In the genomic region with DNA sequence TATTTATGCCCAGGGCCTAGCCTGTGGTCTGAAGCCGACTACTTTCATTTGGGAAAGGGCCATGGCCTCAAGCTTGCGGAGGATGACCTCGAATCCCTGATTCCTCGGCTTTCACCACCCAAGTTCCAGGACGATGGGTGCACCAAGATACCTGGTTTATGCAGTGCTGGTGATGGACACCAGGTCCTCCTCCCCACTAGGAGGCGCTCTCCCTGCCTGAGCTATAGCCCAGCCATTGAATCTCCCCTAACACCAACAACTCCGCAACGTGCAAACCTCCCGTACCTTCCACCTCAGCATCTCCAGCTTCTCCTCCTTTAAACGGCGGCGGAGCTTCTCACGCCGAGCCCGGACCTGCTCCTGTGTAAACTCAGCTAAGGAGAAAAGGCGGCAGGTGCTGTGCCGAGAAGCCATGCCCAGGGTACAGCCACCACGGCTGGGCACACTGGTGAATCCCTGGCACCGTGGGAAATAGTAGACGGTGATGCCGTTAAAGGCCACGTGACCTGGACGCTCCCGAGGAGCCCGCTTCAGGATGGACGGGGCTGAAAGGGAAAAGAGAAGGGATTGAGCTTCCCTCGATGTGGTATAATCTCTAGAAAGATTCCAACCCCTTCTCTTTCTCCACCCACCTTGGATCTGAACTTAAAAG, we compare ENCODE assay signal across 9 mouse cellular contexts. TPM values are rescaled to one million over a fixed set of nuclear protein-coding genes. Genes with fewer than 3 reads are reported as not detected.
DNase-seq lines count a peak whose midpoint lies in the region; ATAC-seq and TF ChIP-seq lines count a peak whose summit lies in the region.
"Had no signal": no experiment of that assay in that cellular context is flagged by ENCODE, and none has a peak within 500 bp of the region (broad histone marks: within the 10 kb centered on the region; RNA-seq: fewer than 3 reads in every experiment).

No protein-coding gene starts in this region.

- peaks cover 67% of the 10 kb centered on the region for H3K36me3 ChIP-seq in G1E (replicated peaks)
- H3K36me3 ChIP-seq in small intestine, adult 2 months (ENCODE audit: control insufficient read depth, insufficient read depth, low read length): peaks cover 29% of the 10 kb centered on the region
- H3K36me3 ChIP-seq in intestine, embryonic 15.5 days: peaks cover 22% of the 10 kb centered on the region

- H3K4me3 ChIP-seq in G1E (ENCODE audit: low read depth, low read length): no peak overlapping the region
- H3K4me3 ChIP-seq in small intestine, adult 2 months (ENCODE audit: low read depth, low read length): no peak overlapping the region
- no peak overlapping the region for H3K4me3 ChIP-seq in intestine, embryonic 15.5 days (replicated peaks)
- H3K4me3 ChIP-seq: stomach, embryonic 15.5 days had no signal

- H3K27ac ChIP-seq in small intestine, adult 2 months (ENCODE audit: insufficient read depth, low read depth, low read length): no peak overlapping the region
- no peak overlapping the region for H3K27ac ChIP-seq in intestine, embryonic 15.5 days
- H3K27ac ChIP-seq: stomach, embryonic 15.5 days had no signal

- H3K4me2 ChIP-seq in intestine, embryonic 15.5 days (replicated peaks): no peak overlapping the region
- H3K4me2 ChIP-seq: heart, embryonic 11.5 days; stomach, embryonic 15.5 days had no signal

- peaks cover 40% of the 10 kb centered on the region for H3K4me1 ChIP-seq in G1E (ENCODE audit: insufficient read depth, low read depth, low read length)
- H3K4me1 ChIP-seq in small intestine, adult 2 months (ENCODE audit: control insufficient read depth, insufficient read depth, insufficient read length, low read length): peaks cover 9% of the 10 kb centered on the region; the same call in 1 of the 2 replicates
- peaks cover 32% of the 10 kb centered on the region for H3K4me1 ChIP-seq in intestine, embryonic 15.5 days (replicated peaks)

- 93% methylated on average over 27 of the region's 27 CpGs for WGBS in small intestine, adult 2 months
- WGBS in intestine, embryonic 15.5 days: 91% methylated on average over 27 of the region's 27 CpGs

- H3K9me3 ChIP-seq in G1E (replicated peaks): peaks cover 4% of the 10 kb centered on the region; the same call in 1 of the 2 replicates
- H3K9me3 ChIP-seq in intestine, embryonic 15.5 days: no peaks in the 10 kb centered on the region
- H3K9me3 ChIP-seq: stomach, embryonic 15.5 days had no signal

- no peak for TF ChIP-seq POLR2A in small intestine, adult 2 months (IDR thresholded peaks at IDR 0.05; ENCODE audit: low read depth, low read length)

- no peaks in the 10 kb centered on the region for H3K27me3 ChIP-seq in G1E (ENCODE audit: insufficient read depth, low read length)
- no peaks in the 10 kb centered on the region for H3K27me3 ChIP-seq in small intestine, adult 2 months (ENCODE audit: control insufficient read depth, insufficient read depth, low read length)
- H3K27me3 ChIP-seq in intestine, embryonic 15.5 days (replicated peaks): no peaks in the 10 kb centered on the region
- H3K27me3 ChIP-seq: stomach, embryonic 15.5 days had no signal

- no peak overlapping the region for H3K9ac ChIP-seq in intestine, embryonic 15.5 days
- H3K9ac ChIP-seq: stomach, embryonic 15.5 days had no signal

- DNase-seq in layer of hippocampus, postnatal 10 days (ENCODE audit: low spot score in 2 of 2): peak; percentile 30 to 33
- no peak for DNase-seq in layer of hippocampus, adult 8-10 months (ENCODE audit: low spot score in 2 of 2)
- peak; percentile 60 for DNase-seq in CD4-positive helper T cell, adult 2 months (ENCODE audit: low read depth, low spot score)
- DNase-seq in G1E (ENCODE audit: low spot score): no peak
- DNase-seq in urinary bladder, postnatal 4 days (ENCODE audit: low spot score in 2 of 2): no peak

- TF ChIP-seq CTCF in G1E (IDR thresholded peaks at IDR 0.05; ENCODE audit: low read depth, low read length): peak; percentile 56
- TF ChIP-seq CTCF in small intestine, adult 2 months (IDR thresholded peaks at IDR 0.05; ENCODE audit: extremely low read depth, insufficient read length, insufficient replicate concordance, low read depth, low read length): peak; percentile 50; the same call in 1 of the 2 replicates

- ATAC-seq in G1E (ENCODE audit: extremely low read depth, insufficient number of reproducible peaks, low FRiP score, poor library complexity, severe bottlenecking): no peak
- no peak for ATAC-seq in intestine, embryonic 15.5 days

RNA-seq across cellular contexts. Expression of a gene that starts 10.5 kb away (rescaled TPM):
- total RNA-seq in layer of hippocampus, postnatal 10 days (2021): 10 to 100 TPM in 1 of 2 experiments, 1 to 10 TPM in 1; 9.9 to 10.4 TPM
- 10 to 100 TPM; 12.1 to 24.1 (median 14.6) TPM for total RNA-seq in layer of hippocampus, adult 8-10 months (2022)
- total RNA-seq in G1E (2014; fragmentation: Nextera tagmentation): 17.0 and 26.5 TPM in 2 replicates
- total RNA-seq in G1E (2017): 17.3 and 19.9 TPM in 2 replicates
- 35.0 and 44.1 TPM in 2 replicates for polyA plus RNA-seq in G1E (2012)
- polyA plus RNA-seq in small intestine, adult 2 months (2012; rRNA removed): 18.2 and 28.3 TPM in 2 replicates
- polyA plus RNA-seq in intestine, embryonic 15.5 days (2015; fragmentation: Nextera tagmentation; extraction: Ambion mirVana): 5.3 and 5.9 TPM in 2 replicates

RNA-seq across cellular contexts. Expression of a gene that starts 36.6 kb away (rescaled TPM):
- 1 to 10 TPM; 1.3 to 2.9 TPM for total RNA-seq in layer of hippocampus, postnatal 10 days (2021)
- total RNA-seq in layer of hippocampus, adult 8-10 months (2022): 1 to 10 TPM; 1.2 to 2.8 (median 1.4) TPM
- not detected in 2 replicates for total RNA-seq in G1E (2014; fragmentation: Nextera tagmentation)
- total RNA-seq in G1E (2017): 0.17 and 0.38 TPM in 2 replicates
- polyA plus RNA-seq in G1E (2012): 0.02 and 0.06 TPM in 2 replicates
- polyA plus RNA-seq in small intestine, adult 2 months (2012; rRNA removed): not detected in 2 replicates
- 0.11 TPM in 2 replicates for polyA plus RNA-seq in intestine, embryonic 15.5 days (2015; fragmentation: Nextera tagmentation; extraction: Ambion mirVana)

RNA-seq across cellular contexts. Expression of a gene that starts 36.6 kb away (rescaled TPM):
- 10 to 100 TPM; 28.9 to 31.2 TPM for total RNA-seq in layer of hippocampus, postnatal 10 days (2021)
- 10 to 100 TPM; 30.5 to 35.7 (median 34.1) TPM for total RNA-seq in layer of hippocampus, adult 8-10 months (2022)
- total RNA-seq in G1E (2014; fragmentation: Nextera tagmentation) (9.7 and 11.0 TPM in 2 replicates), G1E (2017) (4.8 and 7.4 TPM in 2 replicates)
- polyA plus RNA-seq in G1E (2012): 15.4 and 18.3 TPM in 2 replicates
- polyA plus RNA-seq in small intestine, adult 2 months (2012; rRNA removed): 9.7 and 11.7 TPM in 2 replicates
- 29.3 and 29.6 TPM in 2 replicates for polyA plus RNA-seq in intestine, embryonic 15.5 days (2015; fragmentation: Nextera tagmentation; extraction: Ambion mirVana)

RNA-seq across cellular contexts. Expression of a gene that starts 49.4 kb away (rescaled TPM):
- under 1 TPM; 0.07 to 0.09 TPM for total RNA-seq in layer of hippocampus, postnatal 10 days (2021)
- total RNA-seq in layer of hippocampus, adult 8-10 months (2022): under 1 TPM; 0.06 to 0.25 (median 0.10) TPM
- total RNA-seq in G1E (2014; fragmentation: Nextera tagmentation) (not detected in 2 replicates), G1E (2017) (0.05 and 0.06 TPM in 2 replicates)
- not detected in 2 replicates for polyA plus RNA-seq in G1E (2012)
- 0.13 TPM in 1 of 2 replicates, not detected in the other for polyA plus RNA-seq in small intestine, adult 2 months (2012; rRNA removed)
- polyA plus RNA-seq in intestine, embryonic 15.5 days (2015; fragmentation: Nextera tagmentation; extraction: Ambion mirVana): 0.06 TPM in 1 of 2 replicates, not detected in the other

Comparison
In these comparisons a context has a peak if more than half of its experiments do, and no peak if none do; other contexts are left out.
1. DNase-seq: peak in layer of hippocampus, postnatal 10 days (2 of 2) and CD4-positive helper T cell, adult 2 months (single experiment); none in layer of hippocampus, adult 8-10 months (0 of 2), G1E (single experiment) and urinary bladder, postnatal 4 days (0 of 2).